Mouse (Mus musculus) intestine, postnatal 0 days (tissue): Measurements from ENCODE around the gene Kat14. TPM values are rescaled to one million over a fixed set of nuclear protein-coding genes. Genes with fewer than 3 reads are reported as not detected.
A peak's percentile ranks its signal among the peaks of the same experiment; 100 is the strongest.

Source experiments
- ATAC-seq: fragments of 200-750 bp; cut with Nextera tagmentation; 2 replicates; pipeline ENCODE4 v1.8.0; 2017; ENCODE audit warnings: mild to moderate bottlenecking, moderate TSS enrichment, moderate library complexity
- H3K27ac ChIP-seq: fragments of 300-500 bp; sonication (generic); 2 replicates; pipeline ENCODE4 v1.5.1; 2014; ENCODE audit warnings: mild to moderate bottlenecking, low read depth, low read length, moderate library complexity
- H3K27me3 ChIP-seq: fragments of 300-500 bp; sonication (generic); replicated peaks from 2 replicates; pipeline ENCODE4 v1.6.1; 2014; ENCODE audit warnings: low read length, mixed read lengths; ENCODE audit not compliant: control insufficient read depth, insufficient read depth
- H3K36me3 ChIP-seq: fragments of 300-500 bp; sonication (generic); 2 replicates; pipeline ENCODE4 v1.6.1; 2014; ENCODE audit warnings: mild to moderate bottlenecking, moderate library complexity; ENCODE audit not compliant: control insufficient read depth, insufficient read depth
- H3K4me1 ChIP-seq: fragments of 300-500 bp; sonication (generic); replicated peaks from 2 replicates; pipeline ENCODE4 v1.6.1; 2014; ENCODE audit warnings: antibody characterized with exemption, low read length, mixed read lengths; ENCODE audit not compliant: control insufficient read depth, insufficient read depth
- H3K4me2 ChIP-seq: fragments of 300-500 bp; sonication (generic); replicated peaks from 2 replicates; pipeline ENCODE4 v1.6.1; 2014; ENCODE audit warnings: low read depth, mild to moderate bottlenecking, moderate library complexity
- H3K4me3 ChIP-seq: fragments of 300-500 bp; sonication (generic); 2 replicates; pipeline ENCODE4 v1.5.1; 2014; ENCODE audit warnings: low read depth, low read length
- H3K9ac ChIP-seq: fragments of 300-500 bp; sonication (generic); 2 replicates; pipeline ENCODE4 v1.6.1; 2014; ENCODE audit warnings: mild to moderate bottlenecking, low read depth, low read length
- H3K9me3 ChIP-seq: fragments of 300-500 bp; sonication (generic); 2 replicates; pipeline ENCODE4 v1.6.1; 2016; ENCODE audit warnings: mixed run types; ENCODE audit not compliant: control insufficient read depth
- CTCF ChIP-seq: sonication (generic); IDR thresholded peaks from 2 replicates; pipeline ENCODE4 v1.5.1; 2016; ENCODE audit warnings: low read depth, mild to moderate bottlenecking, control low read depth, antibody characterized with exemption, moderate library complexity
- WGBS: fragments of 180-500 bp; shearing (Covaris S2); extraction: QIAGEN DNeasy Blood & Tissue Kit; methylation state at CpG from one replicate; pipeline ENCODE4 v1.1.7; 2014; 5-methylcytosine and 5-hydroxymethylcytosine counted together
- polyA plus RNA-seq: library from polyadenylated mRNA; unstranded; fragments of >200 nt; fragmentation: Nextera tagmentation; extraction: Ambion mirVana; gene quantifications from 2 replicates; pipeline ENCODE4 v1.2.1, GENCODE M21; 2015

The Kat14 gene
- polyA plus RNA-seq, 1 experiment from 2014 or later = 34.9 TPM

- Histone ChIP-seq H3K27me3 (no peaks in the 10 kb centered on the region), H3K4me3 (no peak overlapping the region), H3K4me2 (no peak overlapping the region), H3K9ac (no peak overlapping the region), H3K4me1 (no peaks in the 10 kb centered on the region), H3K9me3 (no peaks in the 10 kb centered on the region), H3K36me3 (no peaks in the 10 kb centered on the region), H3K27ac (no peak overlapping the region)
- TF ChIP-seq CTCF = peak; percentile 61
- 62% methylated on average over 4 of the region's 4 CpGs for WGBS
- ATAC-seq = no peak
Measured at GRCm38 (mm10) chr2:144438424-144438823, 69.6 kb downstream of the Kat14 start.

GRCm38 (mm10) chr2:144439191-144439700 lies 70.5 kb downstream of the Kat14 start:
- Histone ChIP-seq H3K4me2 (no peak overlapping the region), H3K27ac (no peak overlapping the region)
- 50% methylated on average over 3 of the region's 3 CpGs for WGBS

GRCm38 (mm10) chr2:144441386-144441915 lies 72.7 kb downstream of the Kat14 start:
- 48% methylated on average over 11 of the region's 11 CpGs for WGBS
- H3K27me3 ChIP-seq = no peaks in the 10 kb centered on the region
- no peak overlapping the region for H3K4me2 ChIP-seq
- no peaks in the 10 kb centered on the region for H3K9me3 ChIP-seq
- H3K27ac ChIP-seq = peak overlapping the region; percentile 73; the same call in 1 of the 2 replicates
- H3K36me3 ChIP-seq = no peaks in the 10 kb centered on the region
- peak; percentile 77 for ATAC-seq
- no peak overlapping the region for H3K4me3 ChIP-seq
- no peak for TF ChIP-seq CTCF
- H3K4me1 ChIP-seq = no peaks in the 10 kb centered on the region
- no peak overlapping the region for H3K9ac ChIP-seq

More at GRCm38 (mm10) chr2:144439191-144439700, 70.5 kb downstream of the Kat14 start:
- Histone ChIP-seq H3K9me3 (no peaks in the 10 kb centered on the region), H3K4me1 (no peaks in the 10 kb centered on the region), H3K27me3 (no peaks in the 10 kb centered on the region), H3K9ac (no peak overlapping the region), H3K4me3 (no peak overlapping the region), H3K36me3 (no peaks in the 10 kb centered on the region)
- no peak for TF ChIP-seq CTCF
- no peak for ATAC-seq

GRCm38 (mm10) chr2:144446360-144446999 lies 77.7 kb downstream of the Kat14 start:
- Histone ChIP-seq H3K4me2 (no peak overlapping the region), H3K9me3 (no peaks in the 10 kb centered on the region), H3K36me3 (no peaks in the 10 kb centered on the region), H3K4me1 (no peaks in the 10 kb centered on the region), H3K4me3 (no peak overlapping the region), H3K27me3 (no peaks in the 10 kb centered on the region), H3K27ac (no peak overlapping the region), H3K9ac (no peak overlapping the region)
- TF ChIP-seq CTCF = no peak
- WGBS = 80% methylated on average over 7 of the region's 7 CpGs
- no peak for ATAC-seq

GRCm38 (mm10) chr2:144450378-144450777 lies 81.6 kb downstream of the Kat14 start:
- Histone ChIP-seq H3K36me3 (no peaks in the 10 kb centered on the region), H3K4me2 (no peak overlapping the region), H3K9ac (no peak overlapping the region), H3K27ac (no peak overlapping the region), H3K4me3 (no peak overlapping the region), H3K4me1 (no peaks in the 10 kb centered on the region), H3K9me3 (no peaks in the 10 kb centered on the region), H3K27me3 (0 out of 2 replicates have a peak, but pooled peaks cover 3% of the 10 kb centered on the region)
- no peak for ATAC-seq
- no peak for TF ChIP-seq CTCF
- 71% methylated on average over 2 of the region's 2 CpGs for WGBS

GRCm38 (mm10) chr2:144452364-144453008 lies 83.7 kb downstream of the Kat14 start:
- WGBS = 12% methylated on average over 8 of the region's 8 CpGs
- TF ChIP-seq CTCF = peak; percentile 92
- H3K27me3 ChIP-seq = 0 out of 2 replicates have a peak, but pooled peaks cover 3% of the 10 kb centered on the region
- ATAC-seq = peak; percentile 74
- H3K36me3 ChIP-seq = no peaks in the 10 kb centered on the region
- H3K9me3 ChIP-seq = no peaks in the 10 kb centered on the region
- H3K27ac ChIP-seq = no peak overlapping the region
- no peak overlapping the region for H3K9ac ChIP-seq
- no peaks in the 10 kb centered on the region for H3K4me1 ChIP-seq
- H3K4me2 ChIP-seq = no peak overlapping the region
- H3K4me3 ChIP-seq = no peak overlapping the region

Other genes with a start within 250 kb of the Kat14 start
- 8.8 and 9.6 TPM in 2 replicates for gene Mgme1, start 98.3 kb upstream of the Kat14 start, polyA plus RNA-seq
- 116 and 123 TPM in 2 replicates for gene Snx5, start 98.1 kb upstream of the Kat14 start, polyA plus RNA-seq
- gene Ovol2, start 36.8 kb upstream of the Kat14 start, polyA plus RNA-seq = 7.5 and 7.9 TPM in 2 replicates
- 8.0 and 12.4 TPM in 2 replicates for gene Pet117, start within 50 bp of the Kat14 start, polyA plus RNA-seq
- 0.30 and 0.47 TPM in 2 replicates for gene Dzank1, start 158.4 kb downstream of the Kat14 start, polyA plus RNA-seq
- 6.7 and 8.1 TPM in 2 replicates for gene Polr3f, start 158.7 kb downstream of the Kat14 start, polyA plus RNA-seq
- gene Rbbp9, start 181.9 kb downstream of the Kat14 start, polyA plus RNA-seq = 17.6 and 18.3 TPM in 2 replicates
- 69.1 and 72.4 TPM in 2 replicates for gene Sec23b, start 187.2 kb downstream of the Kat14 start, polyA plus RNA-seq
- 48.0 and 51.8 TPM in 2 replicates for gene Smim26, start 225.1 kb downstream of the Kat14 start, polyA plus RNA-seq
- gene Dtd1, start 230.9 kb downstream of the Kat14 start, polyA plus RNA-seq = 31.6 and 32.6 TPM in 2 replicates